Mouse (Mus musculus): ENCODE results near the gene Vps45.

DNA sequence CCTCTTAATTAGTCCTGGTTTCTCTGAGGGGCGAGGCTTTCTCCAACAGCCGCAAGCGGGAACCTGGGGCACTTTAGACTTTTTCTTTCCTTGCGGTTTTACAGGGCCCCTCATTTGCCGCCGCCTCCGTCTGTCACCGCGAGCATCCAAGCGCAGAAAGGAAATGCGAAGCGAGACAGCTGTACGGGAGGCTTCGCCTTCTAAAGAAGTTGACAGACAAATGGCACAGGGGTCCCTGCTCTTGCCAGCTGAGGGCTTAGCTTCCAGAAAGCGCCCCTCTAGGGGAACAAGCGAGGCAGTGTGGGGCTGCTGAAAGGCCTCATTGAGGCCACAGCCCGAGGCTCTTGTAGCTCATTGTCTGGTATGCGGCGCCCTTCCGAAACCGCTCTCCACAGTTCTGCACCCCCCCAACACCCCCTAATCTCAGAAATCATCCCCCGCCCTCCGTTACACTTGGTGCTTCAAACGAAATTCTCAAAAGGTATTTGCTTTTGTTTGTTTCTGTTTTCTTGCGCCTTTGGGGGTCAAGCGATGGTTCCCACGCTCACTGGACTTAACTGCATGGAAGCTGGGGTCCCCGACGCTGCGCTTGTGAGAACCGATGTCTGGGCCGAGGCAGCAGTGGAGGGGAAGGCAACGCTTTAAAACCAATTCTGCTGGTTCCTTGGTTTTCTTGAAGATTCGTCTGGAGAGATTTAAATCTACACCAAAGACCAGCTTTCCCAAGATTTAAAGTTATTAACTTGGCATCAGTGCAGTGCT, 85.2 kb downstream of the Vps45 start:
- TF ChIP-seq CTCF (conservative IDR thresholded peaks at IDR 0.05; ENCODE audit: low read length) (no peak), POU5F1 (IDR thresholded peaks at IDR 0.05; ENCODE audit: borderline replicate concordance, low read length) (no peak), NANOG (IDR thresholded peaks at IDR 0.05; ENCODE audit: borderline replicate concordance, low read length) (no peak)

Measured in E14TG2a.4 (cell line).